ENCODE assay signal across 18 mouse cellular contexts in genomic region chr11:115421972-115422371, GRCm38 (mm10). TPM values are rescaled to one million over a fixed set of nuclear protein-coding genes. Genes with fewer than 3 reads are reported as not detected.
DNase-seq lines count a peak whose midpoint lies in the region; ATAC-seq and TF ChIP-seq lines count a peak whose summit lies in the region.
"Had no signal": no experiment of that assay in that cellular context is flagged by ENCODE, and none has a peak within 500 bp of the region (broad histone marks: within the 10 kb centered on the region; RNA-seq: fewer than 3 reads in every experiment).

No protein-coding gene starts in this region.

- peaks cover 43% of the 10 kb centered on the region for H3K36me3 ChIP-seq in heart, postnatal 0 days (replicated peaks; ENCODE audit: control insufficient read depth, insufficient read depth, low read length)
- peaks cover 38% of the 10 kb centered on the region for H3K36me3 ChIP-seq in midbrain, embryonic 12.5 days
- H3K36me3 ChIP-seq in midbrain, postnatal 0 days (ENCODE audit: insufficient read depth, low read length), result peaks cover 29% of the 10 kb centered on the region
- H3K36me3 ChIP-seq in ES-Bruce4 (ENCODE audit: control insufficient read depth, insufficient read depth, low read length, poor library complexity, severe bottlenecking), result peaks cover 2% of the 10 kb centered on the region; the same call in 1 of the 2 replicates
- H3K36me3 ChIP-seq in limb, embryonic 14.5 days (ENCODE audit: control insufficient read depth, insufficient read depth, low read length), result peaks cover 42% of the 10 kb centered on the region
- peaks cover 56% of the 10 kb centered on the region for H3K36me3 ChIP-seq in forebrain, embryonic 13.5 days (ENCODE audit: poor library complexity, severe bottlenecking)

- H3K27me3 ChIP-seq in heart, postnatal 0 days (ENCODE audit: control insufficient read depth, insufficient read depth, low read length), result no peaks in the 10 kb centered on the region
- no peaks in the 10 kb centered on the region for H3K27me3 ChIP-seq in midbrain, embryonic 12.5 days
- H3K27me3 ChIP-seq in midbrain, postnatal 0 days (ENCODE audit: insufficient read depth, low read length), result no peaks in the 10 kb centered on the region
- no peaks in the 10 kb centered on the region for H3K27me3 ChIP-seq in ES-Bruce4 (ENCODE audit: control insufficient read depth, insufficient read depth, low read length, poor library complexity, severe bottlenecking)
- no peaks in the 10 kb centered on the region for H3K27me3 ChIP-seq in limb, embryonic 14.5 days (ENCODE audit: control insufficient read depth, insufficient read depth, low read length)
- no peaks in the 10 kb centered on the region for H3K27me3 ChIP-seq in forebrain, embryonic 13.5 days
- H3K27me3 ChIP-seq: Patski had no signal

- no peak overlapping the region for H3K9ac ChIP-seq in heart, postnatal 0 days (replicated peaks; ENCODE audit: low read depth, low read length)
- no peak overlapping the region for H3K9ac ChIP-seq in midbrain, embryonic 12.5 days (replicated peaks)
- no peak overlapping the region for H3K9ac ChIP-seq in midbrain, postnatal 0 days (replicated peaks; ENCODE audit: low read length, poor library complexity, severe bottlenecking)
- 0 out of 2 replicates have a peak overlapping the region, but pooled peaks have one; percentile 23 for H3K9ac ChIP-seq in ES-Bruce4 (ENCODE audit: low read depth, poor library complexity, severe bottlenecking)
- H3K9ac ChIP-seq in limb, embryonic 14.5 days (ENCODE audit: low read depth, low read length, severe bottlenecking), result 0 out of 2 replicates have a peak overlapping the region, but pooled peaks have one; percentile 8
- H3K9ac ChIP-seq in forebrain, embryonic 13.5 days, result no peak overlapping the region

- 92% methylated on average over 16 of the region's 16 CpGs for WGBS in heart, postnatal 0 days
- WGBS in midbrain, embryonic 12.5 days, result 88% methylated on average over 16 of the region's 16 CpGs
- WGBS in midbrain, postnatal 0 days, result 87% methylated on average over 16 of the region's 16 CpGs
- 88% methylated on average over 16 of the region's 16 CpGs for WGBS in limb, embryonic 14.5 days
- 93% methylated on average over 16 of the region's 16 CpGs for WGBS in forebrain, embryonic 13.5 days

- no peaks in the 10 kb centered on the region for H3K9me3 ChIP-seq in heart, postnatal 0 days (replicated peaks; ENCODE audit: control insufficient read depth, low read length)
- H3K9me3 ChIP-seq in midbrain, embryonic 12.5 days, result no peaks in the 10 kb centered on the region
- H3K9me3 ChIP-seq in midbrain, postnatal 0 days (ENCODE audit: low read length), result no peaks in the 10 kb centered on the region
- H3K9me3 ChIP-seq in ES-Bruce4 (replicated peaks; ENCODE audit: control insufficient read depth, insufficient read depth, low read length, poor library complexity, severe bottlenecking), result no peaks in the 10 kb centered on the region
- no peaks in the 10 kb centered on the region for H3K9me3 ChIP-seq in limb, embryonic 14.5 days (ENCODE audit: control insufficient read depth, low read length)
- H3K9me3 ChIP-seq in forebrain, embryonic 13.5 days (replicated peaks), result no peaks in the 10 kb centered on the region

- peak overlapping the region; percentile 94; the same call in 1 of the 2 replicates for H3K4me2 ChIP-seq in heart, postnatal 0 days (ENCODE audit: low read depth, low read length)
- peak overlapping the region; percentile 98; the same call in 1 of the 2 replicates for H3K4me2 ChIP-seq in midbrain, embryonic 12.5 days (replicated peaks)
- H3K4me2 ChIP-seq in midbrain, postnatal 0 days (ENCODE audit: low read depth, low read length, poor library complexity, severe bottlenecking), result no peak overlapping the region; the same call in 1 of the 2 replicates
- no peak overlapping the region for H3K4me2 ChIP-seq in limb, embryonic 14.5 days (replicated peaks; ENCODE audit: low read depth, low read length, severe bottlenecking)
- no peak overlapping the region for H3K4me2 ChIP-seq in forebrain, embryonic 13.5 days

- TF ChIP-seq EP300 in heart, postnatal 0 days (IDR thresholded peaks at IDR 0.05; ENCODE audit: low read depth), result no peak
- no peak for TF ChIP-seq EP300 in ES-Bruce4 (IDR thresholded peaks at IDR 0.05; ENCODE audit: insufficient read depth, low read depth, low read length)

- no peak for DNase-seq in heart, postnatal 0 days (ENCODE audit: low spot score)
- DNase-seq in heart, postnatal 14 days, result no peak
- no peak for DNase-seq in midbrain, postnatal 0 days (ENCODE audit: low spot score)
- no peak for DNase-seq in limb, embryonic 14.5 days (ENCODE audit: low spot score)
- DNase-seq in ovary, postnatal 14 days (ENCODE audit: low spot score), result no peak
- DNase-seq: cerebellum, adult 11 months; gastrocnemius, postnatal 36 days; layer of hippocampus, adult 9-11 months; lung, adult 18-20 months; right cerebral cortex, postnatal 4 days had no signal

- no peak overlapping the region for H3K27ac ChIP-seq in heart, postnatal 0 days (ENCODE audit: low read depth)
- no peak overlapping the region for H3K27ac ChIP-seq in midbrain, embryonic 12.5 days (replicated peaks)
- H3K27ac ChIP-seq in midbrain, postnatal 0 days (ENCODE audit: low read depth, low read length), result no peak overlapping the region
- no peak overlapping the region for H3K27ac ChIP-seq in ES-Bruce4 (ENCODE audit: insufficient read depth, low read length)
- H3K27ac ChIP-seq in limb, embryonic 14.5 days (replicated peaks; ENCODE audit: low read depth, low read length), result no peak overlapping the region
- H3K27ac ChIP-seq in forebrain, embryonic 13.5 days, result no peak overlapping the region
- H3K27ac ChIP-seq: kidney, postnatal 0 days had no signal

- ATAC-seq in heart, postnatal 0 days (ENCODE audit: insufficient read depth, low read depth), result no peak
- no peak for ATAC-seq in midbrain, embryonic 12.5 days (ENCODE audit: low FRiP score, low read depth)
- no peak for ATAC-seq in midbrain, postnatal 0 days (ENCODE audit: low FRiP score)
- ATAC-seq in limb, embryonic 14.5 days (ENCODE audit: low FRiP score, low read depth), result no peak
- no peak for ATAC-seq in forebrain, embryonic 13.5 days
- ATAC-seq: Patski had no signal

- peaks cover 32% of the 10 kb centered on the region for H3K4me1 ChIP-seq in heart, postnatal 0 days (ENCODE audit: control insufficient read depth, insufficient read depth)
- peaks cover 30% of the 10 kb centered on the region for H3K4me1 ChIP-seq in midbrain, embryonic 12.5 days
- H3K4me1 ChIP-seq in midbrain, postnatal 0 days (ENCODE audit: insufficient read depth, low read length), result peaks cover 18% of the 10 kb centered on the region; the same call in 1 of the 2 replicates
- H3K4me1 ChIP-seq in ES-Bruce4 (ENCODE audit: control insufficient read depth, insufficient read depth, low read length), result no peaks in the 10 kb centered on the region
- peaks cover 16% of the 10 kb centered on the region for H3K4me1 ChIP-seq in limb, embryonic 14.5 days (ENCODE audit: control insufficient read depth, insufficient read depth, low read length)
- peaks cover 33% of the 10 kb centered on the region for H3K4me1 ChIP-seq in forebrain, embryonic 13.5 days

- no peak for TF ChIP-seq POLR2A in ES-Bruce4 (IDR thresholded peaks at IDR 0.05; ENCODE audit: insufficient read depth, low read length)
- no peak for TF ChIP-seq POLR2A in limb, embryonic 14.5 days (IDR thresholded peaks at IDR 0.05; ENCODE audit: borderline replicate concordance, extremely low read depth, insufficient read depth, insufficient read length)

- no peak for TF ChIP-seq CTCF in heart, postnatal 0 days (IDR thresholded peaks at IDR 0.05; ENCODE audit: low read depth)
- TF ChIP-seq CTCF in midbrain, postnatal 0 days (IDR thresholded peaks at IDR 0.05), result no peak
- TF ChIP-seq CTCF in ES-Bruce4 (IDR thresholded peaks at IDR 0.05; ENCODE audit: low read depth, low read length), result no peak

- intact Hi-C loops in heart, postnatal 14 days (cut with DNase I), result loop anchor here (5.0 kb wide), 1 partner anchor 115 kb away; the partner anchor contains the start of gene Sumo2

- no peak overlapping the region for H3K4me3 ChIP-seq in heart, postnatal 0 days (ENCODE audit: low read depth, low read length)
- H3K4me3 ChIP-seq in midbrain, embryonic 12.5 days, result no peak overlapping the region
- no peak overlapping the region for H3K4me3 ChIP-seq in midbrain, postnatal 0 days (ENCODE audit: low read depth, low read length)
- H3K4me3 ChIP-seq in ES-Bruce4 (ENCODE audit: low read depth, low read length), result 0 out of 2 replicates have a peak overlapping the region, but pooled peaks have one; percentile 11
- H3K4me3 ChIP-seq in limb, embryonic 14.5 days (replicated peaks; ENCODE audit: low read length), result no peak overlapping the region
- no peak overlapping the region for H3K4me3 ChIP-seq in forebrain, embryonic 13.5 days

RNA-seq across cellular contexts. Expression of gene Kctd2, which starts 2.0 kb away (rescaled TPM):
- 8.3 and 8.4 TPM in 2 replicates for total RNA-seq in heart, postnatal 0 days (2014; rRNA removed; ENCODE audit: low replicate concordance)
- 15.1 and 15.6 TPM in 2 replicates for polyA plus RNA-seq in heart, postnatal 0 days (2015; fragmentation: Nextera tagmentation; extraction: Ambion mirVana)
- total RNA-seq in heart, postnatal 14 days (2021), result 10 to 100 TPM; 22.2 to 25.2 TPM
- 32.0 and 40.4 TPM in 2 replicates for polyA plus RNA-seq in midbrain, embryonic 12.5 days (2016; fragmentation: Nextera tagmentation; extraction: Ambion mirVana)
- 22.1 and 27.4 TPM in 2 replicates for total RNA-seq in midbrain, postnatal 0 days (2014; rRNA removed)
- 27.7 and 29.4 TPM in 2 replicates for polyA plus RNA-seq in midbrain, postnatal 0 days (2015; fragmentation: Nextera tagmentation; extraction: Ambion mirVana)
- 22.9 and 26.4 TPM in 2 replicates for polyA plus RNA-seq in ES-Bruce4 (2011; ENCODE audit: insufficient read depth, insufficient read length, low read depth, missing spikeins)
- 30.0 and 30.5 TPM in 2 replicates for polyA plus RNA-seq in limb, embryonic 14.5 days (2012; rRNA removed)
- polyA plus RNA-seq in limb, embryonic 14.5 days (2014; fragmentation: Nextera tagmentation; extraction: Ambion mirVana), result 26.3 and 27.8 TPM in 2 replicates
- polyA plus RNA-seq in forebrain, embryonic 13.5 days (2015; fragmentation: Nextera tagmentation; extraction: Ambion mirVana), result 7.0 and 9.9 TPM in 2 replicates

RNA-seq across cellular contexts. Expression of gene Atp5h, which starts 2.2 kb away (rescaled TPM):
- total RNA-seq in heart, postnatal 0 days (2014; rRNA removed; ENCODE audit: low replicate concordance), result 991 and 1,040 TPM in 2 replicates
- polyA plus RNA-seq in heart, postnatal 0 days (2015; fragmentation: Nextera tagmentation; extraction: Ambion mirVana), result 4,106 and 4,345 TPM in 2 replicates
- 1,000 to 10,000 TPM; 2,066 to 2,137 TPM for total RNA-seq in heart, postnatal 14 days (2021)
- 873 and 889 TPM in 2 replicates for polyA plus RNA-seq in midbrain, embryonic 12.5 days (2016; fragmentation: Nextera tagmentation; extraction: Ambion mirVana)
- 319 and 329 TPM in 2 replicates for total RNA-seq in midbrain, postnatal 0 days (2014; rRNA removed)
- polyA plus RNA-seq in midbrain, postnatal 0 days (2015; fragmentation: Nextera tagmentation; extraction: Ambion mirVana), result 934 and 951 TPM in 2 replicates
- 340 and 358 TPM in 2 replicates for polyA plus RNA-seq in ES-Bruce4 (2011; ENCODE audit: insufficient read depth, insufficient read length, low read depth, missing spikeins)
- polyA plus RNA-seq in limb, embryonic 14.5 days (2012; rRNA removed), result 294 and 427 TPM in 2 replicates
- 870 and 933 TPM in 2 replicates for polyA plus RNA-seq in limb, embryonic 14.5 days (2014; fragmentation: Nextera tagmentation; extraction: Ambion mirVana)
- 916 and 1,000 TPM in 2 replicates for polyA plus RNA-seq in forebrain, embryonic 13.5 days (2015; fragmentation: Nextera tagmentation; extraction: Ambion mirVana)

RNA-seq across cellular contexts. Expression of gene Trim80, which starts 18.4 kb away (rescaled TPM):
- not detected in 2 replicates for total RNA-seq in heart, postnatal 0 days (2014; rRNA removed; ENCODE audit: low replicate concordance)
- polyA plus RNA-seq in heart, postnatal 0 days (2015; fragmentation: Nextera tagmentation; extraction: Ambion mirVana), result 0.18 and 0.26 TPM in 2 replicates
- under 1 TPM in 1 of 2 experiments, not detected in 1; 0.29 TPM for total RNA-seq in heart, postnatal 14 days (2021)
- polyA plus RNA-seq in midbrain, embryonic 12.5 days (2016; fragmentation: Nextera tagmentation; extraction: Ambion mirVana), result not detected in 2 replicates
- 0.44 TPM in 1 of 2 replicates, not detected in the other for total RNA-seq in midbrain, postnatal 0 days (2014; rRNA removed)
- not detected in 2 replicates for polyA plus RNA-seq in midbrain, postnatal 0 days (2015; fragmentation: Nextera tagmentation; extraction: Ambion mirVana)
- polyA plus RNA-seq in ES-Bruce4 (2011; ENCODE audit: insufficient read depth, insufficient read length, low read depth, missing spikeins), result not detected in 2 replicates
- polyA plus RNA-seq in limb, embryonic 14.5 days (2012; rRNA removed), result not detected in 2 replicates
- 0.15 TPM in 1 of 2 replicates, not detected in the other for polyA plus RNA-seq in limb, embryonic 14.5 days (2014; fragmentation: Nextera tagmentation; extraction: Ambion mirVana)
- polyA plus RNA-seq in forebrain, embryonic 13.5 days (2015; fragmentation: Nextera tagmentation; extraction: Ambion mirVana), result not detected in 2 replicates
- total RNA-seq: gastrocnemius, postnatal 36 days; left cerebral cortex, postnatal 36 days; megakaryocyte progenitor cell, adult 5-6 weeks had no signal
- polyA plus RNA-seq: C2C12, Patski had no signal

RNA-seq across cellular contexts. Expression of gene Mrpl58, which starts 18.4 kb away (rescaled TPM):
- total RNA-seq in heart, postnatal 0 days (2014; rRNA removed; ENCODE audit: low replicate concordance), result 107 and 285 TPM in 2 replicates
- 224 and 232 TPM in 2 replicates for polyA plus RNA-seq in heart, postnatal 0 days (2015; fragmentation: Nextera tagmentation; extraction: Ambion mirVana)
- 100 to 1,000 TPM; 128 to 140 TPM for total RNA-seq in heart, postnatal 14 days (2021)
- polyA plus RNA-seq in midbrain, embryonic 12.5 days (2016; fragmentation: Nextera tagmentation; extraction: Ambion mirVana), result 234 and 265 TPM in 2 replicates
- total RNA-seq in midbrain, postnatal 0 days (2014; rRNA removed), result 69.2 and 78.1 TPM in 2 replicates
- polyA plus RNA-seq in midbrain, postnatal 0 days (2015; fragmentation: Nextera tagmentation; extraction: Ambion mirVana), result 187 and 201 TPM in 2 replicates
- polyA plus RNA-seq in ES-Bruce4 (2011; ENCODE audit: insufficient read depth, insufficient read length, low read depth, missing spikeins), result 50.9 and 60.6 TPM in 2 replicates
- polyA plus RNA-seq in limb, embryonic 14.5 days (2012; rRNA removed), result 76.7 and 92.2 TPM in 2 replicates
- polyA plus RNA-seq in limb, embryonic 14.5 days (2014; fragmentation: Nextera tagmentation; extraction: Ambion mirVana), result 169 and 181 TPM in 2 replicates
- 246 and 248 TPM in 2 replicates for polyA plus RNA-seq in forebrain, embryonic 13.5 days (2015; fragmentation: Nextera tagmentation; extraction: Ambion mirVana)

RNA-seq across cellular contexts. Expression of gene Cdr2l, which starts 40.3 kb away (rescaled TPM):
- 23.1 and 26.7 TPM in 2 replicates for total RNA-seq in heart, postnatal 0 days (2014; rRNA removed; ENCODE audit: low replicate concordance)
- polyA plus RNA-seq in heart, postnatal 0 days (2015; fragmentation: Nextera tagmentation; extraction: Ambion mirVana), result 5.2 and 5.6 TPM in 2 replicates
- total RNA-seq in heart, postnatal 14 days (2021), result 1 to 10 TPM; 8.7 to 9.9 TPM
- polyA plus RNA-seq in midbrain, embryonic 12.5 days (2016; fragmentation: Nextera tagmentation; extraction: Ambion mirVana), result 32.4 and 36.6 TPM in 2 replicates
- total RNA-seq in midbrain, postnatal 0 days (2014; rRNA removed), result 66.0 and 68.8 TPM in 2 replicates
- polyA plus RNA-seq in midbrain, postnatal 0 days (2015; fragmentation: Nextera tagmentation; extraction: Ambion mirVana), result 16.0 and 17.2 TPM in 2 replicates
- polyA plus RNA-seq in ES-Bruce4 (2011; ENCODE audit: insufficient read depth, insufficient read length, low read depth, missing spikeins), result 12.3 and 14.1 TPM in 2 replicates
- 18.8 and 23.9 TPM in 2 replicates for polyA plus RNA-seq in limb, embryonic 14.5 days (2012; rRNA removed)
- 10.9 and 11.1 TPM in 2 replicates for polyA plus RNA-seq in limb, embryonic 14.5 days (2014; fragmentation: Nextera tagmentation; extraction: Ambion mirVana)
- 20.7 and 20.9 TPM in 2 replicates for polyA plus RNA-seq in forebrain, embryonic 13.5 days (2015; fragmentation: Nextera tagmentation; extraction: Ambion mirVana)

Comparison
In these comparisons a context has a peak if more than half of its experiments do, and no peak if none do; other contexts are left out.
1. H3K4me2 ChIP-seq: peak in heart, postnatal 0 days (single experiment) and midbrain, embryonic 12.5 days (single experiment); none in midbrain, postnatal 0 days (single experiment), limb, embryonic 14.5 days (single experiment) and forebrain, embryonic 13.5 days (single experiment).
2. H3K9ac ChIP-seq: peak in ES-Bruce4 (single experiment) and limb, embryonic 14.5 days (single experiment); none in heart, postnatal 0 days (single experiment), midbrain, embryonic 12.5 days (single experiment), midbrain, postnatal 0 days (single experiment) and forebrain, embryonic 13.5 days (single experiment).